Mouse (Mus musculus): ENCODE data around the gene Col9a2. TPM values are rescaled to one million over a fixed set of nuclear protein-coding genes. Genes with fewer than 3 reads are reported as not detected.

The Col9a2 gene
- polyA plus RNA-seq, 2 experiments, result 83.8 to 256 TPM

- Histone ChIP-seq H3K27ac (replicated peaks; ENCODE audit: low read depth, low read length) (no peak overlapping the region), H3K4me3 (replicated peaks; ENCODE audit: low read length) (no peak overlapping the region), H3K4me2 (replicated peaks; ENCODE audit: low read depth, low read length, severe bottlenecking) (no peak overlapping the region), H3K4me1 (ENCODE audit: control insufficient read depth, insufficient read depth, low read length) (no peaks in the 10 kb centered on the region), H3K27me3 (ENCODE audit: control insufficient read depth, insufficient read depth, low read length) (no peaks in the 10 kb centered on the region), H3K9me3 (ENCODE audit: control insufficient read depth, low read length) (no peaks in the 10 kb centered on the region), H3K36me3 (ENCODE audit: control insufficient read depth, insufficient read depth, low read length) (no peaks in the 10 kb centered on the region), H3K9ac (ENCODE audit: low read depth, low read length, severe bottlenecking) (no peak overlapping the region)
- TF ChIP-seq POLR2A (IDR thresholded peaks at IDR 0.05; ENCODE audit: borderline replicate concordance, extremely low read depth, insufficient read depth, insufficient read length), result no peak
- WGBS, result 85% methylated on average over 7 of the region's 7 CpGs
- DNase-seq (ENCODE audit: low spot score), result no peak
- ATAC-seq (ENCODE audit: low FRiP score, low read depth), result no peak
Observed at GRCm38 (mm10) chr4:121023464-121023863, 15.7 kb upstream of the Col9a2 start.

GRCm38 (mm10) chr4:121023941-121024340 is 15.2 kb upstream of the Col9a2 start:
- no peak for ATAC-seq (ENCODE audit: low FRiP score, low read depth)
- Histone ChIP-seq H3K9ac (ENCODE audit: low read depth, low read length, severe bottlenecking) (no peak overlapping the region), H3K9me3 (ENCODE audit: control insufficient read depth, low read length) (no peaks in the 10 kb centered on the region), H3K27me3 (ENCODE audit: control insufficient read depth, insufficient read depth, low read length) (no peaks in the 10 kb centered on the region), H3K4me1 (ENCODE audit: control insufficient read depth, insufficient read depth, low read length) (no peaks in the 10 kb centered on the region), H3K36me3 (ENCODE audit: control insufficient read depth, insufficient read depth, low read length) (no peaks in the 10 kb centered on the region), H3K4me2 (replicated peaks; ENCODE audit: low read depth, low read length, severe bottlenecking) (no peak overlapping the region), H3K4me3 (replicated peaks; ENCODE audit: low read length) (no peak overlapping the region), H3K27ac (replicated peaks; ENCODE audit: low read depth, low read length) (no peak overlapping the region)
- DNase-seq (ENCODE audit: low spot score), result no peak
- TF ChIP-seq POLR2A (IDR thresholded peaks at IDR 0.05; ENCODE audit: borderline replicate concordance, extremely low read depth, insufficient read depth, insufficient read length), result no peak
- 79% methylated on average over 2 of the region's 2 CpGs for WGBS

GRCm38 (mm10) chr4:121025681-121026080 is 13.5 kb upstream of the Col9a2 start:
- no peaks in the 10 kb centered on the region for H3K4me1 ChIP-seq (ENCODE audit: control insufficient read depth, insufficient read depth, low read length)
- H3K27me3 ChIP-seq (ENCODE audit: control insufficient read depth, insufficient read depth, low read length), result no peaks in the 10 kb centered on the region
- no peaks in the 10 kb centered on the region for H3K9me3 ChIP-seq (ENCODE audit: control insufficient read depth, low read length)
- no peak overlapping the region for H3K27ac ChIP-seq (replicated peaks; ENCODE audit: low read depth, low read length)
- WGBS, result 59% methylated on average over 2 of the region's 2 CpGs
- TF ChIP-seq POLR2A (IDR thresholded peaks at IDR 0.05; ENCODE audit: borderline replicate concordance, extremely low read depth, insufficient read depth, insufficient read length), result no peak
- H3K36me3 ChIP-seq (ENCODE audit: control insufficient read depth, insufficient read depth, low read length), result no peaks in the 10 kb centered on the region
- no peak overlapping the region for H3K9ac ChIP-seq (ENCODE audit: low read depth, low read length, severe bottlenecking)
- ATAC-seq (ENCODE audit: low FRiP score, low read depth), result no peak
- H3K4me2 ChIP-seq (replicated peaks; ENCODE audit: low read depth, low read length, severe bottlenecking), result no peak overlapping the region
- no peak for DNase-seq (ENCODE audit: low spot score)
- no peak overlapping the region for H3K4me3 ChIP-seq (replicated peaks; ENCODE audit: low read length)

GRCm38 (mm10) chr4:121028146-121028545 is 11.0 kb upstream of the Col9a2 start:
- Histone ChIP-seq H3K36me3 (ENCODE audit: control insufficient read depth, insufficient read depth, low read length) (no peaks in the 10 kb centered on the region), H3K4me1 (ENCODE audit: control insufficient read depth, insufficient read depth, low read length) (no peaks in the 10 kb centered on the region), H3K27me3 (ENCODE audit: control insufficient read depth, insufficient read depth, low read length) (no peaks in the 10 kb centered on the region), H3K9me3 (ENCODE audit: control insufficient read depth, low read length) (no peaks in the 10 kb centered on the region), H3K9ac (ENCODE audit: low read depth, low read length, severe bottlenecking) (no peak overlapping the region), H3K27ac (replicated peaks; ENCODE audit: low read depth, low read length) (no peak overlapping the region), H3K4me2 (replicated peaks; ENCODE audit: low read depth, low read length, severe bottlenecking) (no peak overlapping the region), H3K4me3 (replicated peaks; ENCODE audit: low read length) (no peak overlapping the region)
- no peak for TF ChIP-seq POLR2A (IDR thresholded peaks at IDR 0.05; ENCODE audit: borderline replicate concordance, extremely low read depth, insufficient read depth, insufficient read length)
- no peak for DNase-seq (ENCODE audit: low spot score)
- no peak for ATAC-seq (ENCODE audit: low FRiP score, low read depth)
- WGBS, result 44% methylated on average over 1 of the region's 1 CpGs

- Histone ChIP-seq H3K27ac (replicated peaks; ENCODE audit: low read depth, low read length) (no peak overlapping the region), H3K4me3 (replicated peaks; ENCODE audit: low read length) (no peak overlapping the region), H3K9ac (ENCODE audit: low read depth, low read length, severe bottlenecking) (no peak overlapping the region), H3K27me3 (ENCODE audit: control insufficient read depth, insufficient read depth, low read length) (no peaks in the 10 kb centered on the region), H3K9me3 (ENCODE audit: control insufficient read depth, low read length) (no peaks in the 10 kb centered on the region), H3K4me1 (ENCODE audit: control insufficient read depth, insufficient read depth, low read length) (no peaks in the 10 kb centered on the region), H3K36me3 (ENCODE audit: control insufficient read depth, insufficient read depth, low read length) (no peaks in the 10 kb centered on the region), H3K4me2 (replicated peaks; ENCODE audit: low read depth, low read length, severe bottlenecking) (no peak overlapping the region)
- DNase-seq (ENCODE audit: low spot score), result no peak
- no peak for ATAC-seq (ENCODE audit: low FRiP score, low read depth)
- WGBS, result 29% methylated on average over 14 of the region's 14 CpGs
- TF ChIP-seq POLR2A (IDR thresholded peaks at IDR 0.05; ENCODE audit: borderline replicate concordance, extremely low read depth, insufficient read depth, insufficient read length), result no peak
Observed at GRCm38 (mm10) chr4:121028659-121029392, 10.4 kb upstream of the Col9a2 start.
